Mouse (Mus musculus) thymus, postnatal 25 days (tissue): ENCODE data around the gene Sall4.
A peak's percentile ranks its signal among the peaks of the same experiment; 100 is the strongest.
"Not testable (repeated sequence)": the region's sequence is repeated elsewhere in the genome, so short reads cannot be mapped to it uniquely, and the experiment has no call there.

ENCODE experiments used
- DNase-seq: peaks from one replicate; pipeline ENCODE4 v3.0.0; 2022

Sall4 gene

DNA sequence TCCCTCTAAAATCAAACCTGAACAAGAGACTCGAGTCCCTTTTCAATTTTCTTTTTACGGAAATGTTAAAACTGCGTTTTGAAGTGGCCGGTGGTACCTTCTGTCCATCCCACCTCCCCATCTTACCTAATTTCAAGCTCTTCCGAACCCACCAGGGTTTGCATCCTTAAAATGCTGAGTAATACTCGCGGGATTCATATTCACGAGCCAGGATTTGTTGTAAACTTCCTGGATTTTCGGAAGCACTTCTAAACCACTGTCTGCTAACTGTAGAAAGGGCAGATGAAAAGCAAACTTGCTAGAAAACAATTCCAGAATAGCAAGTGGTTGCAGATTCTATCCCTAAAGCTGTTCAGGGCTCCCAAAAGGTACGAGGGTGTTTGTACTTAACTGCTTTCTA, at the start of gene Sall4:
Gene Sall4, minus strand, starts transcription at position 362 of the 400 bp plus-strand sequence.
- no peak for DNase-seq

DNA sequence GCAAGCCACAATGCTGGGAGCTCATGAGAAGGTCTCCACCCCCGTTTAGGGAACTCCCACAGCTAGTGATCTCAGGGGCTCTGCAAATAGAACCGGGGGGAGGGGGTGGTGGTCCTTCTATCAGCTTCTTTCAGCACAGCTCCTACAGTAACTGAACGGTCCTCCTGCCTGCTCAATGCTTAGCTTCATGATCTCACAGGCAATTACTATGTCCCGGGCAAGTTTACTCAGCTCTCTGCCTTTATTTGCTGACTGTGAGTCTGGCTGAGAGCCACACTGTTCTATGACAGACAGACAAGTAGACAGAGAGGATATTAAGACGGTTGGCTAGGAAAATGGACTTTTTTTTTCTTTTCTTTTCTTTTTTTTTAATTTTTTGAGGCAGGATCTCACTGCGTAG, 45.5 kb upstream of the Sall4 start:
- no peak for DNase-seq

DNA sequence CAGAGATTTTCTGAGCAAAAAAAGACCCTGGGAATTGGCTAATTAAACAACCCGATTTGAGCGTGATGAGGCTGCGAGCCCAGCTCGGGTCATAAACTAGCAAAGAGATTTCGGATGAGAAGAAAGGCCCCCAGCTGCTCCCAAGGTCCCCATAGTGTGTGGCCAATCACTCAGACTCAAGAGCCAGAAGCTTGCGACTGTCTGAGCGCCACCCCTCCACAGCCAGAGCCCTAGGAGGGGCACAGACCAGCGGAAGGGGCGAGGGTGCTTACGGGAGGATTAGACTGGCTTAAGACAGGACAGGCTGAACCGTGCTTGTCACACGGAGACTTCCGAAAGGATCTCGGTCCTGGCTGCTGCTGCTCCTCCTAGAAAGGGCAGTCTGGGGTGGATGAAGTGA, 42.2 kb upstream of the Sall4 start:
- DNase-seq, result no peak

DNA sequence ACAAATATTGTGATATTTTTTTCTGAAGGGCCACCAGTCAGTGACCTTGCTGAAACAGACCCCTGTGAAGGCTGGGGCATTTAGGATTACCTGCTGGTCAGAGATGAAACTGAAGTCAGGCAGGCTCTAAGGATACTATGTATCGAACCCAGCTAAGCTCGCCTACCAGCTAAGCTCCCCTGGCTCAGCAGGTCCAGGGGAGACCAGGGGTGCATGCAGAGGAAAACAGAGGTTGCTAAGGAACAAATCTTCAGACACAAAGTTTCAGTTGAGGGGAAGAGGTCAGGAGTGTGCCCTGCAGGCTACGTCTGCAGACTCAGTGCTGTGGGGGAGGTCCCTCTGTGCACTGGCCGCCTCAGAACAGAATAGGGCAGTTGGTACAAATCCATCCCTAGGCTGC, 39.9 kb upstream of the Sall4 start:
- no peak for DNase-seq

DNA sequence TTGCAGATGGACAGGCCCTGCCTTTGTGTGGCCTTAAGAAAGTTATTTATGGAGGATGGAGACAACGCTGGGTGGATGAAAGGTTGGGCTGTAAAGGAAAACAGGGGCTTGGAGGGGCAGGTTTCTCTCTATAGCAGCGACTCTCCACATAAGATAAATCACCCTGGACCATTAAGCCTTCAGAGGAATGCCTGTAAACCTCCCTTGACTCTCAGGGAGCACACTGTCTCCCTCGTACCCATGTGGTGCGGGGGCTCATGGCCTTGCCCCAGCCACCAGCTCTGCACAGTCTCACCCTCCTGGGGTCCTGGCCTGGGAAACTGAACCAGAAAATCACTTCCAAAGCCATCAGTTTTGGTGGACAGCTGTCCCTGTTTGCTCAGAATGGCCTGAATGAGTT, 36.1 kb upstream of the Sall4 start:
- DNase-seq, result no peak

DNA sequence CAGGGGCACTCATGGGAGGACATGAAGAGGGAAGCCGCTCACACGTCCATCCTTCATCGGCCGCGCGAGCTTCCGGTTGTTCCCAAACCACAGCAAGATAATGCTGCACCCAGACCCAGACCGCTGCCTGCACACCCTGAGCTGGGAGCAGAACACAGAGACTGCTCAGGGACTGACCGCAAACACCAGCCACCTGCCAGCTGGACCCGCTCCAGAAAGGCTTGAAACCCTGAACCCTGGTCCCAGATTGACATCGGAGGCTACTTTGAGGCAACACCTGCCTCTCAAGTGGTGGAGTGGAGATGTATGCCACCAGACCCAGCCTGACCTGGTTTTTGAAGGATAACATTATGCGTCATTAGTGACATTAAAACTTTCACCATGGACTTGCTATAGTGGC, 31.6 kb upstream of the Sall4 start:
- DNase-seq, result no peak

DNA sequence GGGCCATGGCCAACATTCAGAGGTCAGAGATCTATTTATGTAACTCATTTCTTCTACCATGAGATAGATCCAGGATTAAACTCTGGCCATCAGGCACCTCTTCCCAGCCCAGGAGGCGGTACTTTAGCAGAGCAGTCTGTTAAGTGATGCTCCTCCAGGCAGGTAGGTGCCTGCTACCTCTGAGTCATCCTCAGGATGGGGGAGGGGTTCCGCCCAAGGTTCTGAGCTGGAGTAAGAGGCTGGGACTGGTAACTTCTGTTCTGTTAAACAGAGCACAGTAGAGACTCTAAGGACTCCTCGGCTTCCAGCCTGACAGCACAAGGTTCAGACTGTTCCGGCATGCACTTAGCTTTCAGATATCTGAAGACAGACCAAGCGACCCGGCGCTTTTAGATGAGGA, 31.2 kb upstream of the Sall4 start:
- no peak for DNase-seq

DNA sequence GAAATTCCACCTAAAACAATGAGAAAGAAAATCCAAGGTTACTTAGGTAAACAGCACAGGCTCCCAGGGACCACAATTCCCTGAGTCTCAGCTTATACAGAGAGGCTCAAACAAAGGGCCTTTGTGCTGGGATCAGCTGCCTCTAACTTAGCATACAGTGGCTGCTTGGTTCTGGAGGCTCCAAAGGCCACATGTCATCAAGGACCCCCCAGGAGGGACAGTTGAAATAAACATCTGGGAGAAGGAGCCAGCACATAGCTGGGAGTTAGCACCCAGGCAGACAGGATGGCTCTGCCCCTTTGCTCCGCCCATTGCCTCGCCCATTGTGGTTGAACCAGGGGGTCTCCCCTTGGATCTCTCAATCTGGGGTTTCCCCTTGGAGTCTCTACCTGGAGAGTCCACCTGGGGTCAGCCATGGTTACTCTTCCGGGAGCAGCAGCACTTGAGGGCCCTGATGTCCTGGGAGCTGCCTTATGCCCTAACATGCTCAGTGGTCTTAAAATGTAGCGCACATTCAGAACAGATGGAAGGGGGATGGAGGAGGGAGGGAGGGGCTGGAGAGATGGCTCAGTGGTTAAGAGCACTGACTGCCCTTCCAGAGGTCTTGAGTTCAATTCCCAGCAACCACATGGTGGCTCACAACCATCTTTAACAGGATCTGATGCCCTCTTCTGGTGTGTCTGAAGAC, 23.5 kb upstream of the Sall4 start:
- DNase-seq, result no peak

DNA sequence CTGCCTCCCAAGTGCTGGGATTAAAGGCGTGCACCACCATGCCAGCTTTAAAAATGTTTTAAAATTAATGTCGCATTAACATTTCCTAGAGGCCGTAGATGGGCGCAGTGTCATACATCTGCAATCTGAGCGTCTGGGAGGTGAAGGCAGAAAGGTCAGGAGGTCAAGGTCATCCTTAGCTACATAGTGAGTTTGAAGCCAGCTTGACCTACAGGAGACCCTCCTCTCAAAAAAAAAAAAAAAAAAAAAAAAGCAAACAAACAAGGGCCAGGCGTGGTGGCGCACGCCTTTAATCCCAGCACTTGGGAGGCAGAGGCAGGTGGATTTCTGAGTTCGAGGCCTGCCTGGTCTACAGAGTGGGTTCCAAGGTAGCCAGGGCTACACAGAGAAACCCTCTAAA, 18.4 kb upstream of the Sall4 start:
- no peak for DNase-seq

DNA sequence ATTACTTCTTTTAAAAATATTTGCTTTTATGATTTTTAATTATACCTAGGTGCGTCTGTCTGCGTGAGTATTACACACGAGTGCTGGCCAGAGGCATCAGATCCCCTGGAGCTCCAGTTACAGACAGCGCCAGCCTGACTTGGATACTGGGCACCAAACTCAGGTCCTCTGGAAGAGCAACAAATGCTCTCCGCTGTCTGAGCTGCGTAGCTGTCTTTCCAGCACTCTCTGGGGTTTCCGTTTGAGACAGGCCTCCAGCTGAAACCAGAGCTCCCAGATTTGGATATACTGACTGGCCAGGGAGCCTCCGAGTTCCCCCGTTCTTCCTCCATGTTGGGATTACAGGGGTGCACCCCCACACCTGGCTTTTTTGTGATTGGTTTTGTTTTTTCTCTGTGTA, 12.9 kb upstream of the Sall4 start:
- DNase-seq, result no peak

DNA sequence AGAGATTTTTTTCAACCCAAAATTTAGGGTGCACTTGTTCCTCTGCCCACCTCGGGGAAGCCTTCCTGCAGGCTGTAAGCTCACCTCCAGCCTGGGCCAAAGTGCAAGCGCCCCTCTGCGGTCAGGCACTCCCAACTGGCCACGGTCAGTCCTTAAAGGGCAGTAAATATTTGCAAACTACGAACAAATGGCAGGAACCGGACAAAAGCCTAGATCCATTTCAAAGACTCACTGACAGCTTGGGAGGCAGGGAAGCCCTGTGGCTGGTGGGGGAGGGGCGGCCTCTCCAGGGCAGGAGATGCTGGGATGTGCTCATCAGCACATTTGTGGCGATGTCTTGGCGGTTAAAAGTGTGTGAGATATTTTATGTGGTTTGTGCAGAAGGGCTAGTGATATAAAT, 12.3 kb upstream of the Sall4 start:
- no peak for DNase-seq

DNA sequence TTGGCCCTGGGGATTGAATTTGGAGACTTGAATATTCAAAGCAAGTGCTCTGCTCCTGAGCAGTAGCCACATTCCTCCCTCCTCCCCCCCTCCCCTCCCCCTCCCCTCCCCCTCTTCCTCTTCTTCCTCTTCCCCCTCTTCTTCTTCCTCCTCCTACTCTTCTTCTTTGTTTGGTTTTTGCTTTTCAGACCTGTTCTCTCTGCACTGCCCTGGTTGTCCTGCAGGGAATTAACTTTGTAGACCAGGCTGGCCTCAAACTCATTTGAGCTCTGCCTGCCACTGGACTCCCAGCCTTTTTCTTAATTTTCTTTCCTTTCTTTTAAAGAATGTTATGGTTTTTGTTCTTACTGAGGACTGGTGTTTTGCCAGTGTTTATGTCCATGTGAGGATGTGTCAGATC, 9.7 kb upstream of the Sall4 start:
- no peak for DNase-seq

DNA sequence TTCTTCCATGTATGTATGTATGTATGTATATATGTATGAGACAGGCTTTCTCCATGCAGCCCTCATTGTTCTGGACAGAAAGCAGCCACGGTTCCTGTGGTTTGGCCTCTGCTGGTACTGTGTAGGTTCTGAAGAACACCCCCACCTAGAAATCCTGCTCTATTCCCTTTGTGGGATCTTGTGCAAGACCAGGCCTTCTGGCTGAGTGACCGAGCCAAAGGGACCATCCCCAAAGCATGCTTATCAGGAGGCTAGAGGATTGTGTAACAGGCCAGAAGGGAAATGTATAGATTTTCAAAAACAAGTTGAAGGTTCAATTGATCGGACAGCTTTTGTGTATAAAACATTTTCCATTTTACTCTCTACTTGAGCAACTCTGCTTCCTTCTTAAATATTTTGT, 8.5 kb upstream of the Sall4 start:
- no peak for DNase-seq

DNA sequence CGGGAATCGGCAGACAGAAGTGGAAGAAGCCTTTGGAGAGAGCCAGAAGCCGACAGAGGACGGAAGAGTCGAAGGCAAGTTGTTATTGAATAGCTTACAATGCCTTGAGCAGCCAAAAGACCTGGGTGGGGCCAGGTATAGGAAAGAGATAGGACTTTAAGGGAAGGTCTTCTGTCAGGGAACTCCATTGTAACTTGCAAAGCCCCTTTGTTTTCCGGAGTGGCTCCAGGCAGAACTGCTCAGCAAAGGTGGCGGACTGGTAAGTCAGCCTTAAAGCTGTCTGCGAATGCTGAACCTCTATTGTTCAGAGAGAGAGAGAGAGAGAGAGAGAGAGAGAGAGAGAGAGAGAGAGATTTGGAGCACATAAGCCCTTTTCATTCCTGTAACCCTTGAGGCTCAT, 1.5 kb upstream of the Sall4 start:
- no peak for DNase-seq

DNA sequence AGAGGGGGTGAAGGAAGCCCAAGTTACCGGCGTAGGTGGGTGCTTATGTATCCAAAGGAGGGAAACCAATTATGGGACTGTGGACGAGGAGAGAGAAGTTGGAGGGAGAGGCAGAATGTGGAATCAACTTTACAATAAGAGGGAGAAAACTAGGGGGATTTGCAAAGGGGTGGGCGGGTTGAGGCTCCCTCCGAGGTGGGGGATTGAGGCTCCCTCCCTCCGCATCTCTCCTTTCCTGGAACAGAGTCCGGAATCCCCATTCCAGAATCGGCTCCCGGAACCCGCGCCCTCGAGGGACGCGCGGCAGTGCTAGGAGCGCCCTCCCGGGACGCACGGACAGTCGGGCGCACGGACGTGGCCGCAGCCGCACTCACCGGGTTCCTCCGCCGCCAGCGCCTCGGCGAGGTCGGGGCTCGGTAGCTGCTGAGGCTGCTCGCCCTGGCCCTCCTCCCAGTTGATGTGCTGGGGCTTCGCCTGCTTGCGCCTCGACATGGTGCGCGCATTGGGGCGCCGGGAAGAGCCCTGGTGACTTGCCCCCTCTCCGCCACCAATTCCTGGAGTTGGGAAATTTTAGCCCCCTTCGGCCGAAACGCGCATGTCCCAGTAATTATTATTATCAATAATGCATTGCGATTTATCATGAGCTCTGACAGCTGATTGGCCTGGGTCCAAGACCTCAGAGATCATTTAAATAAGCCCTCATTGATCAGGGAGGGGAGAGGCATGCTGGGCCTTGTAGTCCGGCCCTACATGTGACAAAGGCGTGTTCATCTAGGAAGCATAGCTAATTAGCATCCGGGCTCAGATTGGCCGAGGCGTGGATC, 993 bp downstream of the Sall4 start:
- DNase-seq, result no peak

DNA sequence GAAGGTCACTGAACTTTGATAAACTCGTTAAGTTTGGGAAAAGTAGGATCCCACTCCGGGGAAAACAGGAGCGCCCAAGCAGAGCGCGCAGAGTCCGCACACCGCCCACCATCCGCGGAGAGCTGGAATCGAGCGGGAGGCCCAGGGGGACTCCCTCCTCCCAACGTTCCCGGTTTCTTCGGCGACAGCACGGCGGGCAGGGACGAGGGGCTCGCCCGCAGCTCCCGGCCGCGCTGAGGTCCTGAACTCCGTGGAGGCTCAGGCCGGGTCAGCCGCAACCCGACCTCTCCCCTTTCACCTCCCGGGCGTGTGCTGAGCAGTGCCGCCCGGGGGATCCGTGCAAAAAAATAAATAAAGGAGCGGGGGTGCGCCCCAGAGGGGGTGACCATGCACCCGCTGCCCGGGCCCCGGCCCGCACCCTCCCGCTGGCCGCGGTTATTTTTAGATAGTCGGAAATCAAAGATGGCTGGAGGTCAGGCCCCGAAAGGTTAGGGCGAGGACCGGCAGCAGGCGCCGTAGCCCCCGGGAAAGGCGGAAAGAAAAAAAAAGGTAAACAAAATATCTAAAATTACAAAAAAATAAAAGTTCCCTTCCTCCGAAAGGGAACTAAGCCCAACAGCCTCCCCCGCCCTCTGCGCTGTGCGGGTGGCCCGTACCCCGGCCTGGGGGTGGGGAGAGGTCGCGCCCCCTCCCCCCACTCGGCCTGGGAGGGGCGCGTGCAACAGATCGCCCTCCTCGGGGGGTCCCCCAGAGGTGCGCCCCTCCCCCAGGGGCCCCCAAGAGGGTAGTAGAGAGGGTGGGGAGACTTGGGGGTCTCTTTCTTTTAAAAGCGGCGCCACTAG, 1.8 kb downstream of the Sall4 start:
- DNase-seq, result no peak

DNA sequence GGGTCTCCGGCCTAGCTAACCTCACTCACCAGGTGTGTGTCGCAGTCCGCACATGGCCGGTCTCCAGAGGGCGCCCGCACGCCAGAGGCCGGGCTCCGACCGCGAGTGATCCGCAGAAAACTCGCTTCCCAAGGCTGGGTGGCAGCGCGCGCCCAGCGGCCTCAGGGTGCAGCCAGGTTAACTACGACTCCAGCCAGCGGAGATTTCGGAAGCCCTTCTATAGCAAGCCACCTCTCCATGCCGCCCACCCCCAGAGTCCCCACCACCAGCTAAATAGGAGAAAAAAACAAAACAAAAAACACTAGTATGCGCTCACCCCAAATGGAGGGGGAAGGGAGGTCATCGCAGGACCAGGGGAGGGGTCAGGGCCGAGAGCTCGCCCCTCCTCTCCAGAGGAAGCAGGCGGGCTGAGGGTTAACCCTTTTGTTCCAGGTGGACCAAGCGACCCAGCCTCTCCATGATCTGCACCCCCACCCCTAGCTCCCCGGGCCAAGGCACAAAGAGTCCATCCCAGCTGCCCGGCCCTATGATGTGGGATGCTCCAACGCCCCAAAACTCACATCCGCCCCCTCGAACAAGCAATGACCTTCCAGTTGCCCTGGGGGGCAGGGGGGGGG, 2.6 kb downstream of the Sall4 start:
- DNase-seq, result peak; percentile 60

DNA sequence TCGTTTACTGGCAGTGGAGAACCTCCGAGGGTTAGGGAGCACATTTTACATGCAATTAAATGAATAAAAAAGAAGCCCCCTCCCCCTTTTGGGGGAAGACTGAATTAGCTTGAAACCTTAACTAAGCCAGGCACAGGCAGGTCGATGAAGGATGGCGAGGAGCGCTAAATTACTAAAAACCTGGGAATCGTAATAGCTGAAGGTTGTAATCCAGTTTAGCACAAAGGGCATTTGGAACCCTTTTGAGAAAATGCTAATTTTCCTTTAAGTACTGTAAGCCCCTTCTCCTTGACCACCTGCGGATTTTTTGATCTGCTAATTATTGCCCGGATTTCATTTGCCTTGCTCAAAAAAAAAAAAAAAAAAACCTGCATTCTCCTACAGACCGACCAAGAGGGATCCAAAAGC, 3.3 kb downstream of the Sall4 start:
- no peak for DNase-seq

DNA sequence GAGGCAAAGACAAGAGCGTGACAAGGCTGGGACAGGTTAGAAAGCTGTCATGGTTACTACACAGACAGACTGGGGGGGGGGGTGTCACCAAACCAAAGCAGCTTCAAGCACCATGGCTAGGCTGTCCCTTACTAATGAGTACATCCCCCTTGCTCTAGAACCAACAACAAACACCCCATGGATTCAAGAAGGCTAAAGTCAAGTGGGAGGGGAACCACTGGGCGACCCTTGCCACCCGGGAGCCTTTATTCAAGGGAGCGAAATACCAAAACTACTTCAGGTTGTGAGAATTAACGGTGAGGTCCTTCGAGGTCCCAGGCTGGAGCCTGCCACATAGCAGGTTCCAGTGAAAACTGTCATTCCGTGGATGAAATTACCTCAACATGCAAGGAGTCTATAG, 4.0 kb downstream of the Sall4 start:
- no peak for DNase-seq

DNA sequence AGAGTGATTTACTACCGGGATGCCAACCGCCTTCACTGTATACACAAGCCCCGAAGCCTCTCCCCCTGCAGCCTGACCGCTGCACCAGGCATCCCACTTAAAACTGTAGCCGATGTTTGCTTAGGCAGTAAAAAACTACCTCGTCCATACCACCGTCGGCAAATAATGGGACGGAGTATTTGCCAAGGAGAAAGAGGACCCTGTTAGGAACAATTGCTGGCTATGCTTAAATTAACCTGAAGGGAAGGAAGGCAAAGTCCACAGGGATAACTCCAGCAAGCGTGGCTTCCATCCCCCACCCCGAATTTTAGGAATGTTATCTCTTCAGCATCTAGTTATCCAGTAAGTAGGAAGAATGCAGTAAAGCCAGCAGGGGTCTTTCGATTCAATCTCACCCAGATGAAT, 5.3 kb downstream of the Sall4 start:
- DNase-seq, result no peak

DNA sequence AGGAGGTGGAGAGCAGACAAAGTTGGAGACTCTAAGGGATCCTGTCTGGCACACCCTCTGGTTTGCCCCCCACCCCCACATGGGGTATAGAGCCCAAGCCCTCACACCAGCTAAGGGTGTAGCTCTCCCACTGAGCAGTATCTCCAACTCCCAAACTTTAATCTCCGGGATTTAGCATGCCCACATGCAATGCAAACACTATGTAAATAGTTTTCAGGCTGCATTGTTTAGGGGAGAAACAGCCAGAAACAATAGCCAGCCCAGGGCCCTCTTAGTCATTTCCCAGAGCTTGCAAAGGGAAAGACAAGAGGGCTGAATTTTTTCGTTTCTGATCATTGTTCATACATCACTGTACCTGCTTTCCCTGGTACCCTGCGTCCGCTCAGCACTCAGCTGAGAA, 5.8 kb downstream of the Sall4 start:
- DNase-seq, result no peak

DNA sequence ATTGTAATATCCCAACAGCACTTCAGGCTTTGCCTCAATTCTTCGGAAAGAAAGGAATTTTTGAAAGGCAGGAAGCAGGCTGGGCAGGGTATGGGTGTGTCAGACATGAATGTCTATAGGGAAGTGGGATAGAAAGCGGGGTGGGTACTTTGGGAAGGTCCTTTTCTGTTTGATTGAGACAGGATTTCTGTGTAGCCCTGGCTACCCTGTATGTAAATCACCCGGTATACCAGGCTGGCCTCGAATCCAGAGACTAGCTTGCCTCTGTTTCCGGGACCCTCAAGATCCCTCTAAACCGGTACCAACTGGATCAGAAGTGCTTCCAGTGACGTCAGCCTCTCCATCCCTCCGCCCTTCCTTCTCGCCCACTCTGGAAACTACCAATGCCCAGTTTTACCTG, 6.6 kb downstream of the Sall4 start:
- DNase-seq, result no peak

DNA sequence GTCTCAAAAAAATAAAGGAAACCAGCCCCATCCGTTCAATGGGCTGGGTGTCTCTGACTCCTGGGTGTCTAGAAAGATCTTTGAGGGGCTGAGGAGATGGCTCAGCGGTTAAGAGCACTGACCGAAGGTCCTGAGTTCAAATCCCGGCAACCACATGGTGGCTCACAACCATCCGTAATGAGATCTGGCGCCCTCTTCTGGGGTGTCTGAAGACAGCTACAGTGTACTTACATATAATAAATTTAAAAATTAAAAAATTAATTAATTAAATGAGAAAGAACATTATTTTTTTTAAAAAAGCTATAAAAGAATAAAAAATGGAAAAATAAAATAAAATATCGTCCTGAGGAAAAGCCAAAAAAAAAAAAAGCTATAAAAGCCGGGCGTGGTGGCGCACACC, 23.3 kb downstream of the Sall4 start:
- DNase-seq, result not testable (repeated sequence)
